Mouse (Mus musculus) T-helper 17 cell (primary cell): ENCODE results near the gene Atp4b.

Experiments
- in situ Hi-C, 2 experiments: fragments of 300-600 bp; cut with MboI, MseI; formaldehyde crosslinking; loops; 1 replicate in 1 of 2; 2 replicates in 1 of 2; pipeline ENCODE4 v1.15.1; 2025; ENCODE audit warnings: high pct_unique_total_duplicates in 2 of 2

The Atp4b gene

GRCm38 (mm10) chr8:13396725-13397124 lies at the start of gene Atp4b:
Gene Atp4b (minus strand): TSS chr8:13396825.
- in situ Hi-C loops, result loop anchor here in 1 of 2 experiments (10.0 kb wide), 2 partner anchors 1278 to 1992 kb away; no protein-coding TSS in a partner anchor

DNA sequence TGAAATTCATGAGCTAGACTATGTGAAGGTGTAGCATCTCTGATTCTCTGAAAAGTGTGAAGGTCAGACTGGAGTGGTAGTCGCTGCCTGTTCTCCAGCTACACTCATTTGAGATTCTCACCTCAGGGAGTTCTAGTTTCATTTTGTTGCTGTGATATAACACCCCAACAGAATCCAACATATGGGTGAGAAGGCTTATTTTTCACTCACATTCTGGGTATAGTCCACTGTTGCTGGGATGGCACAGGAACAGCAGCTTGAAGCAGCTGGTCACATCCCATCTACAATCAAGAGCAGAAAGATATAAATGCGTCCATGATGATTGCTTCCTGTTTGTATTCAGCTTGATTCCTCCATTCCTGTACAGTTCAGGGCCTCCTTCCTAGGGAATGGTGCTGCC lies 45.5 kb upstream of the Atp4b start:
- in situ Hi-C loops, result no loop called here

DNA sequence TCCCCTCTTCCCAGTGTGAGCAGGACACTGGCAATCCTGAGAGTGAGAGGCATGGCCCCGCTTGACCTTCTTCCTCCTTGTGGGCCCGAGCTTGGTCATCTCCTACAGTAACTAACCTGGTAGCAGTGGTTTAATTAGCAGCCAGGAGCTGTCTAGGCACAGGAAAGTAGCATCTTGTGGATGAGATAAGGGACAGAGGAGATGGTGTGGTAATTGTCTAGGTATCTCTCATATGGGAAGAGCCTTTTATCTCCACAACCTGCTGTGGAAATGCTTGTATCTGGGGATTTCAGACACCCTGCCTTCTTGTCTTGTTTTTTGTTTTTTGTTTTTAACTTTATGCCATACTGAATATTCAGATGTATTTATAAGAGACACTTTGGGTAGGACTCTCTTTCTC lies 40.9 kb upstream of the Atp4b start:
- in situ Hi-C loops, result no loop called here

GRCm38 (mm10) chr8:13436052-13436451 lies 39.4 kb upstream of the Atp4b start:
- in situ Hi-C loops, result no loop called here

DNA sequence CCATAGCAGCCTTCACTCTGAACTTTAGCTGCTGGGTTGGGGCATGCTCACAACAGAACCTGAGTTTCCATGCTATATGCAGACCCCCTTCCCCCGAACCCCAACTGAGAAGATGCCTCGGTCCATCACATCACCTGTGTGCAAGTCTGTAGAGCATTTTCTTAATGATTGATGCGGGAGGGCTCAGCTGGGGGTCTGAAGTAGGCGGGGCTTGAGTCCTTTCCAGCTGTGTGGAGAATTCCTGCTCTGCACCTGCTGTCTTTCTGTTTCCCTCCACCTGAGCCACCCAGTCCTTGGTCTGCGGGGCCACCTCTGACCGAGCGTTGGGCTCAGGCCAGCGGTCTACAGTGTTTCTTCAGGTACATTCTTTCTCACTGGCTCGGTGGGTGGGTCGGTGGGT lies 38.3 kb upstream of the Atp4b start, which contains the start of gene Tmem255b:
Tmem255b (plus strand) TSS at position 301 of the 400 bp plus-strand sequence.
- in situ Hi-C loops, result no loop called here

GRCm38 (mm10) chr8:13433130-13433529 lies 36.5 kb upstream of the Atp4b start:
- in situ Hi-C loops, result no loop called here

DNA sequence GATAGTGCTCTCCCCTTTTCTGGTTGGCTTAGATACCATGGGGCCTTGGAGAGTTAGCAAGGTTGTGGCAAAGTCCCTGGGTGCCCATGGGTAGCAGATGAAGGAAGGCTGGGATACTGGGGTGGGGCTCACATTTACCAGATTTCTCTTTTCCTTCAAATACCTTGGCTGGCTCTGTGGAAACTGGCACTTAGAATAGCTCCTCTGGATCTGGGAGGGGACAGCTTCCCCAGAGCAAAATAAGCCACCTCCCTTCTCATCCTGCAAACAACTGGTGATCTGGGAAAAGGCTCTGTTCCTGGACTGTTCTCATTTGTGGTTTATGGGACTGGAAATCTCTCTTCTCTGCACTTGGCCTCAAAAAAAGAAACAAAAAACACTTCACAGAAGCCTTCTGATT lies 34.2 kb upstream of the Atp4b start:
- in situ Hi-C loops, result no loop called here

- in situ Hi-C loops, result no loop called here
These were observed 33.8 kb upstream of the Atp4b start for GRCm38 (mm10) chr8:13430412-13430811.

GRCm38 (mm10) chr8:13428156-13428555 lies 31.5 kb upstream of the Atp4b start:
- in situ Hi-C loops, result no loop called here

DNA sequence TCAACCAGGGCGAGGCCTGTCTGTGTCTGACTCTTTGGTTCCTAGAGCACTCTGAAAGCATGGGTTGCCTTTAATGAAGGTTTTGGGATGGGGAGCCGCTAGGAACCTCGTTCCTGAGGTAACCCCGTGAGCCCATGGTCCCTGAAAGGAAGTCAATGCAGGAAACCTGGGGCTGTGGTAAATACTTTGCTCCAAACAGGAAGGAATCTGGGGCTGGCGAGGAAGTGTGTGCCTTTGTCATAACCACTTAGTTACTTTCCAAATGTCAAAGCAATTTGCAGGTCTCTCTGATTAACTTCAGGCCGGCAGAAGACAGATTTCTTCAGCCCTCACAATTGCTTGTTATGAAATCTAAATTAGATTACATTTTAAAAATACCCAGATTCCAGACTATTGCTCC lies 30.7 kb upstream of the Atp4b start:
- in situ Hi-C loops, result no loop called here

DNA sequence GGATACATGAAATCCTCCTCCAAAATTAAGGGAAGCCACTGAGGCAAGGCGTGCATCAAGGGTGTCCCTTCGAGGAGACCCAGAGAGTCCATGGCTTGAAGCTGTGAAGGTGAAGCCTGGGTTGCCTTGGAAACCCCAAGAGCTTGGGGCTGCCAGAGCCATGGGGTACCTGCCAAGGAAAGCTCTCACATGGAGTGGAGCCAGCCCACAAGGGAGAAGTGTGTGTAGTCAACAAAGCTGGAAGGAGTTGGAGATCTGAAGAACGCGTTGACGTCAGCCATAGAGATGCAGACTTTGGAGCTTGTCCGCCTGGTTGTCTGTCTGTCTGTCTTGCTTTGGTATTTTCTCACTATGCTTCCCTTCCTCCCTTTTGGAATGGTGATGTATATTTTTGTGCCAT lies 24.3 kb upstream of the Atp4b start:
- in situ Hi-C loops, result no loop called here

- in situ Hi-C loops, result no loop called here
These were observed 22.6 kb upstream of the Atp4b start for GRCm38 (mm10) chr8:13419111-13419639.

DNA sequence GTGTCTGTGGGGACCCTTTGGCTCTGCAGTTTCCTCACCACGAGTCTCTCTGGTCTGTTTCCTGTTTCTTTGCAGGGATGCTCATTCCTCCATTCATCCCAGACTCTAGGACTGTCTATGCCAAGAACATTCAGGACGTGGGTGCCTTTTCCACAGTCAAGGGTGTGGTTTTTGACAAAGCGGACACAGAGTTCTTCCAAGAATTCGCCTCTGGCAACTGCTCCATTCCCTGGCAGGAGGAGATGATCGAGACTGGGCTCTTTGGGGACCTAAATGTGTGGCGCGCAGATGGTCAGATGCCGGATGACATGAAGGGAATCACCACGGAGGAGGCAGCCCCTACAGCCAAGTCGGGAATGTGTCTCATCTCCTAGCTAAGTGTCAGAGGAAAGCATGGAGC lies 19.3 kb upstream of the Atp4b start:
- in situ Hi-C loops, result no loop called here

DNA sequence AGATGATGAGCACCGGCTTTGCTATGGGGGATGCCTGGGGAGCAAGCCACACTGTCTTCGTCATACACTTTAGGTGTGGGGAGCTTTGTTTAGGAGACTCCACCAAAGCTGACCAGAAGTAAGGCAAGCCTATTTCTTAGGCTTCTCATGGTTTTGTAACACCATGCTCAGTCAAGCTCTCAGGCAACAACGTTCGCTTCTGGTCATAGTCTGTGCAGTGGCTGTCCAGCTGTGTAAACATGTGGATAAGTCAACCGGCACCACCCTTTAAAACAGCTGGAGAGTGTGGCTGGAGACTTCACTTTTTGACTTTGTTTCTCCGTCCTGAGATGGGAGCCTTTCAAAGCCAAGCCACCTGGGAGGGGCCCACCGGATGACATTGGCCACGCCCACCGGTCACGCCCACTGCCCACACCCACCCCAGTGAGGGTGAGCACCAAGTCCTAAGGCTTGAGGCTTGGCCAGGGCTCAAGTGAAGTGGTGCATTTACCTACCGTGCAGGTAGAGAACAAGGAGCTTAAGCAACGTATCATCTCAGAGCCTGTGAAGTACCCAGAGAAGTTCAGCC lies 17.3 kb upstream of the Atp4b start:
- in situ Hi-C loops, result loop anchor here (5.0 kb wide), 2 partner anchors 48 to 338 kb away; no protein-coding TSS in a partner anchor

DNA sequence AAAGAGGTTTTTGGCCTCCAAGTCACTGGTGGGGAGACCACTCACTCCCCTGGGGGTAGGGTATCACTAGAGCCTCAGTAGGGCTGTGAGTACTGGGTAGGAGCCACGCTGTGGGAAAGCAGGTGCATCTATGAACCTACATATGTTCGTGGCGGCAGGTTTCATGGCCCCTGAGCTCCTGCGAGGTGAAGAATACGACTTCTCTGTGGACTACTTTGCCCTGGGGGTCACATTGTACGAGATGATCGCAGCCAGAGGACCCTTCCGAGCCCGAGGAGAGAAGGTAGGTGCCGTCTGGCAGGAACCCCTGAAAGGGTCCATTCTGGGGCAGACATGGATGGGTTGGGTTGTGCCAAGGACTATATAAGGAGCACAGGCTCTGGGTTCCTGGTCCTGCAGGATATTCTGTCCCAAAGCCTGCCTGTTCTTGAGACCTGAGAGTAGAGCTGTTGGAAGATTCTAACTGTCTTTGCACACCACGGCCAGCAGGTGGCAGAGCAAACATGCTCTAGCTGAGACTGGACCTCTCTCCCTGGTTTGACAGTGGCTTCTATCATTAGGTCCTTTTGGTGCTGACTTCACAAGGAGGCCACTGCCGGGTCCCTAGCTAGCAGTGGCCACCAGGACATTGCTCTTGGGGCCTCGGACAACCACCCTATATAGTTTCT lies 16.4 kb upstream of the Atp4b start:
- in situ Hi-C loops, result loop anchor here (5.0 kb wide), 2 partner anchors 49 to 339 kb away; no protein-coding TSS in a partner anchor

- in situ Hi-C loops, result loop anchor here (5.0 kb wide), 2 partner anchors 51 to 341 kb away; no protein-coding TSS in a partner anchor
These were observed 15.0 kb upstream of the Atp4b start for GRCm38 (mm10) chr8:13411597-13411996.

DNA sequence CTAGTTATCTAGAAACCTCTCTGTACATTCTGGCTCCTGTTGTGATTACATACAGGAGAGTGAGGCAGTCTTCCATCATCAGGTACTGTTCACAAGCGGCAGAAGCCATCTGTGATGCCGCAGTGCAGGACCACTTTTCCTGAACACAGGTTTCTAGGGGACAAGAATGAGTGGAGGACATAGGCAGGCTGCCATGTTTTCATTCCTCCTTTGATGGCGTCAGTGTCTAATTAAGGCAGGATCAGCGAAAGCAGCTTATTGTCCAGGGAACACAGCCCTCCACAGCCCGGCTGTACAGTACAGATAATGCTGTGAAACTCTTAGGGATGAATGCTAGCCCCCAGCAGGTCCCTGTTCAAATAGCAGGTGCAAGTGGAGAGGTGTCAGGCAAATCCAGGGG lies 9.4 kb upstream of the Atp4b start:
- in situ Hi-C loops, result no loop called here

- in situ Hi-C loops, result loop anchor here in 1 of 2 experiments (5.0 kb wide), 1 partner anchor 812 kb away; no protein-coding TSS in a partner anchor
These were observed 8.1 kb upstream of the Atp4b start, which contains the start of gene Grk1 for GRCm38 (mm10) chr8:13404666-13405131. Gene Grk1 (plus strand): TSS chr8:13405081.

DNA sequence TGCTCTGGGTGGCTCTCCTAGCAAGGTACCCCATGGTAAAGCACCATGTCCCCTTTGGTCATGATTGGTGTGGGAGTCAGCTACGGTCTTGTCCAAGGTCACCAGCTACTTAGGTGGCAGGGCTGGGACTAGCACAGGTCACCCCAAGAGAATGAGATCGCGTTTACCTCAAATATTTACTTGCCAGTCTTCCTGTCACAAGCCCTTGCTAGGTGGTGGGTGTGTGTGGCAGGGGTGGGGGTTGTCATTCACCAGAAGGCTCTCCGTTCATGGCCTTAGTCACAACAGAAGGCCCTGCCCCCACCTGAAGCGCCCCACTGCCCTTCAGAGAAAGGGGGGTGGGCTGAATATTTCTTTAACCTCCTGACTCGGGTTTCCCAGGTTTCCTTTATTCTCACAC lies 6.9 kb upstream of the Atp4b start:
- in situ Hi-C loops, result loop anchor here in 1 of 2 experiments (5.0 kb wide), 1 partner anchor 811 kb away; no protein-coding TSS in a partner anchor

DNA sequence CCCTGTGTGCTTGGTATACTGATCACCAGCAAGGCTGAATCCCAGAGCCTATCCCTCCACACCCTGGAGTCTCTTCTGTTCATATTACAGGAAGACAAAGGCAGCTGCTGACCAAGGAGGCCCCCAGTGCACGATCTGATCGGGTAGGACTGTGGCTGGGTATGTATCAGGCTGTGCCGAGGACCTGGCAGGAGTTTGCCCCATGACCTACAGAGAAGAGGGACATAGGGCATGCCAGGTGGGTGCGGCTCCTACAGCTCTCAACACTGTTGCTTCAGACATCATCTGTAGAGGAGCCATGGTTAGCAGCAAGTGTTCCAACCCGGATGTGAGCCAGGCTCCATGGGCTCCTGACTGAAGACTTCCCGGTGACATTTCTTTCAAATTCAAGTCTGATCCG lies 2.8 kb downstream of the Atp4b start:
- in situ Hi-C loops, result loop anchor here in 1 of 2 experiments (10.0 kb wide), 2 partner anchors 1281 to 1989 kb away; no protein-coding TSS in a partner anchor

GRCm38 (mm10) chr8:13388744-13389143 lies 7.9 kb downstream of the Atp4b start:
- in situ Hi-C loops, result no loop called here

DNA sequence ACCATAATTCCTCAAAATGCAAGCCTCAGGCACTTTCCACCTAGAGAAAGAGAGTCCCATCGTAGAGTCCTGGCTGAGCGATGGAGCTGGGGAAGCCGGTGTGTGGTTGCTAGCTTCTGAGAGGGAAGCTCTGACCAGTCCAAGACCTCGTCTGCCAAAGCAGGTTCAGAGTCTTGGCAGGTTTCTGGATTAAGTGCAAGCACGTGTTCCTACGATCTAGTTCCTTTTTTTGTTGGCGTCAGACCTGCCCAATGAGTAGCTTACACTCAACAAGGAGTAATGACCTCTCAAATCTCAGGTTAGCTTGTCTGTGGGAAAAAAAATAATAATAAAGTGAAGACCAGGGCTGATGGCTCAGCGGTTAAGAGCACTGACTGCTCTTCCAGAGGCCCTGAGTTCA lies 8.9 kb downstream of the Atp4b start:
- in situ Hi-C loops, result no loop called here
